Mouse (Mus musculus) testis, adult 2 months (tissue): Measurements from ENCODE around the gene Gm21981.

Experiments
- CTCF ChIP-seq: fragments of 200-500 bp; IDR thresholded peaks from 2 replicates; pipeline ENCODE4 v1.5.1; 2012; ENCODE audit warnings: low read depth, mild to moderate bottlenecking, inconsistent platforms, low read length, moderate library complexity; ENCODE audit not compliant: control insufficient read depth, insufficient read depth, insufficient replicate concordance
- POLR2A ChIP-seq: fragments of 200-500 bp; IDR thresholded peaks from 2 replicates; pipeline ENCODE4 v1.6.1; 2012; ENCODE audit warnings: low read depth, mild to moderate bottlenecking, inconsistent platforms, low read length, moderate library complexity; ENCODE audit not compliant: control insufficient read depth

GRCm38 (mm10) chr17:47740186-47740585 lies 45.9 kb upstream of the Gm21981 start:
- no peak for TF ChIP-seq CTCF
- no peak for TF ChIP-seq POLR2A
